Mouse (Mus musculus) adrenal gland, adult 10 weeks (tissue): ENCODE measurements around the gene Stard13. TPM values are rescaled to one million over a fixed set of nuclear protein-coding genes. Genes with fewer than 3 reads are reported as not detected.

ENCODE experiments used
- polyA plus RNA-seq: library from polyadenylated mRNA; stranded (reverse); fragments of 350-450 nt; fragmentation: Illumina TruSeq; extraction: RNeasy Lipid Tissue Mini Kit (QIAGEN cat#74804); gene quantifications from one replicate; pipeline ENCODE4 v1.2.3, GENCODE M21; 2014; ENCODE audit warnings: low read depth, low replicate concordance

Gene Stard13
- polyA plus RNA-seq: 8.9 TPM

DNA sequence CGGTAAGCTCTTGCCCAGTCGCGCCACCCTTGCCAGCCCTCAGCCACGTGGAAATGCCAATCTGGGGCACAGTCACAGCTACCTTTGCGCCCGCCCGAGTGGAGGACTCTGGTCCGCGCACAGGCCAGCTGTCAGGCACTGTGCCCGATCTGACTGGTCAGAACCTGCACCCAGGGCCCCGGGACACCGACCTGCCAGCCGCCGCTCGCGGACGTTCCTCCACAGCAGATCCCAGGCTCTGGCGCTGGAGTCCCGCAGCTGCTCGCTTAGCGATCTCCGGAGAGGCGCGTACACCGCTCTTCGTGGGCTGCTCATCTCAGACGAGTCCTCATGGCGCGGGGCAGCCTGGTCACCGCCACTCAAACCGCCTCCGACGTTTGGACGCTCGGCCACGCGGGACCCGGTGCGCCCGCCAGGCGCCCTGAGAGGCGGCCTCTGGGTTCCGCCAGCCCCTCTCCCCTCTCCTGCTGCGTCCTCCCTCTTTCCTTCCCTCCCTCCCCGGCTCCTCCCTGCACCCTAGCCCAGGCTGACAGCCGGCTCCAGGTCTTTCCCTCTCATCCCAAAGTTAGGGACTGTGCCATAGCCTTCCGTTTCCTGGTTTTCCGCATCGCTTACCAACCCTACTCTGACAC lies at the start of gene Stard13:
Gene Stard13 (minus strand): TSS at position 437 of the 632 bp plus-strand sequence.

Other genes with a start within 250 kb of the Stard13 start
- not detected for gene Gm42906, start 194.3 kb upstream of the Stard13 start, polyA plus RNA-seq